Mouse (Mus musculus): Measurements from ENCODE around the gene Zbtb4. TPM values are rescaled to one million over a fixed set of nuclear protein-coding genes. Genes with fewer than 3 reads are reported as not detected.
"Not testable (repeated sequence)": the region's sequence is repeated elsewhere in the genome, so short reads cannot be mapped to it uniquely, and the experiment has no call there.

The Zbtb4 gene
- total and polyA plus RNA-seq, 2 experiments from 2014 or later, result 2.9 to 21.2 TPM

DNA sequence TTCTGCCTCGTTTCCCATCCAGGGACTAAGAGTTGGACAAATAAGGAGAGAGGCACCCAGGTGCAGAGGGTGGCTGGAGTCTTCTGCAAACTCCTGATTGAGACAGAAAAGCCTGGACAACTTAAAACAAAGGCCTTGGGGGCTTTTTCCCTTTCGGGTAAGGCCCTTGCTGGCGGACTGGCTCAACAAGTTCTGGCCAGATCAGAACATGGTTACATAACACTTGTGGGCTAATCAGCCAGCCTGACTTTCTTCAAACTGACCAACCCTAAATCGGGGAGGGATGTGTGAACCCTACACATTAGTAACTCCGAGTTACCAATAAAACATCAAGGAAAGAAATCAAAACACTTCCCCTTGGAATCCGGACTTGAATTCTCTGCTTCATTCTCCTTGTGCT is 44.9 kb upstream of the Zbtb4 start:
- Histone ChIP-seq H3K4me1 (ENCODE audit: control insufficient read depth, insufficient read depth) (no peaks in the 10 kb centered on the region), H3K9ac (replicated peaks; ENCODE audit: low read depth, low read length) (no peak overlapping the region), H3K27me3 (ENCODE audit: control insufficient read depth, insufficient read depth, low read length) (no peaks in the 10 kb centered on the region), H3K27ac (ENCODE audit: low read depth) (no peak overlapping the region), H3K4me2 (ENCODE audit: low read depth, low read length) (no peak overlapping the region), H3K36me3 (replicated peaks; ENCODE audit: control insufficient read depth, insufficient read depth, low read length) (no peaks in the 10 kb centered on the region), H3K4me3 (ENCODE audit: low read depth, low read length) (no peak overlapping the region), H3K9me3 (replicated peaks; ENCODE audit: control insufficient read depth, low read length) (no peaks in the 10 kb centered on the region)
- no peak for ATAC-seq (ENCODE audit: insufficient read depth, low read depth)
- WGBS, result 80% methylated on average over 6 of the region's 6 CpGs
- TF ChIP-seq CTCF (IDR thresholded peaks at IDR 0.05; ENCODE audit: low read depth), result no peak
- TF ChIP-seq EP300 (IDR thresholded peaks at IDR 0.05; ENCODE audit: low read depth), result no peak
- no peak for DNase-seq (ENCODE audit: low spot score)

DNA sequence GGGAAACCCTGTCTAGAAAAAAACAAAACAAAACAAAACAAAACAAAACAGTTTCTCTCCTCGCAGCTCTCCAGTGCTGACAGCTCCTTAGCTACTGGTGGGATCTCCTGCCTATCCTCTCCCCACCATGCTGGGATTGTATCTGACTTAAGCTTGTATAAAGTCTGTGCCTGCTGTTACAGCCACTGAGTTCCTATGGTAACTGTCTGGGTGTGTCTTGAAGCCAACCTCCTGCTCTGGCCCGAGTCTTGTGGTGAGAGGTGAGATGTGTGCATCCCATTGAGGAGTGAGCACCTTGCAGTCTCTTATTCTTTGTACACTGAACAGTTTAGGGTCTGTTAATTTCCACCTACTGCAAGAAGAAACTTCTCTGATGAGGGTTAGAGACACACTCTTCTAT is 42.6 kb upstream of the Zbtb4 start:
- Histone ChIP-seq H3K9me3 (replicated peaks; ENCODE audit: control insufficient read depth, low read length) (no peaks in the 10 kb centered on the region), H3K36me3 (replicated peaks; ENCODE audit: control insufficient read depth, insufficient read depth, low read length) (no peaks in the 10 kb centered on the region), H3K9ac (replicated peaks; ENCODE audit: low read depth, low read length) (no peak overlapping the region), H3K27me3 (ENCODE audit: control insufficient read depth, insufficient read depth, low read length) (no peaks in the 10 kb centered on the region), H3K4me2 (ENCODE audit: low read depth, low read length) (no peak overlapping the region), H3K4me3 (ENCODE audit: low read depth, low read length) (no peak overlapping the region), H3K27ac (ENCODE audit: low read depth) (no peak overlapping the region), H3K4me1 (ENCODE audit: control insufficient read depth, insufficient read depth) (no peaks in the 10 kb centered on the region)
- ATAC-seq (ENCODE audit: insufficient read depth, low read depth) (no peak), DNase-seq (ENCODE audit: low spot score) (no peak)
- TF ChIP-seq EP300 (IDR thresholded peaks at IDR 0.05; ENCODE audit: low read depth) (no peak), CTCF (IDR thresholded peaks at IDR 0.05; ENCODE audit: low read depth) (no peak)
- WGBS, result 25% methylated on average over 2 of the region's 2 CpGs

DNA sequence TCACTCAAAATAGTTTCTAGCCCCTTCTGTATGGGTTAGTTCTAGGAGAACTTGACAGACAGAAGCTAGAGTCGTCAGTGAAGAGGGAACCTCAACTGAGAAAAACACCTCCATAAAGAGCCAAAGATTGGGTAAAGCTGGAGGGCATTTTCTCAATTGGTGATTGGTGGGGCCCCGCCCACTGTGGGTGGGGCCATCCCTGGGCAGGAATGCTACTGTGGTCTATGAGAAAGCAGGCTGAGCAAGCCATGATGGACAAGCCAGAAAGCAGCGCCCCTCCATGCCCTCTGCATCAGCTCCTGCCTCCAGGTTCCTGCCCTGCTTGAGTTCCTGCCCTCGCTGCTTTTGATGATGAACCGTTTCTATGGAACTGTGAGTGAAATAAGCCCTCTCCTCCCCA is 39.8 kb upstream of the Zbtb4 start:
- Histone ChIP-seq H3K9ac (replicated peaks; ENCODE audit: low read depth, low read length) (no peak overlapping the region), H3K4me3 (ENCODE audit: low read depth, low read length) (no peak overlapping the region), H3K9me3 (replicated peaks; ENCODE audit: control insufficient read depth, low read length) (no peaks in the 10 kb centered on the region), H3K4me1 (ENCODE audit: control insufficient read depth, insufficient read depth) (no peaks in the 10 kb centered on the region), H3K27ac (ENCODE audit: low read depth) (no peak overlapping the region), H3K27me3 (ENCODE audit: control insufficient read depth, insufficient read depth, low read length) (no peaks in the 10 kb centered on the region), H3K36me3 (replicated peaks; ENCODE audit: control insufficient read depth, insufficient read depth, low read length) (no peaks in the 10 kb centered on the region), H3K4me2 (ENCODE audit: low read depth, low read length) (no peak overlapping the region)
- ATAC-seq (ENCODE audit: insufficient read depth, low read depth) (no peak), DNase-seq (ENCODE audit: low spot score) (no peak)
- 24% methylated on average over 5 of the region's 5 CpGs for WGBS
- TF ChIP-seq CTCF (IDR thresholded peaks at IDR 0.05; ENCODE audit: low read depth) (no peak), EP300 (IDR thresholded peaks at IDR 0.05; ENCODE audit: low read depth) (no peak)

DNA sequence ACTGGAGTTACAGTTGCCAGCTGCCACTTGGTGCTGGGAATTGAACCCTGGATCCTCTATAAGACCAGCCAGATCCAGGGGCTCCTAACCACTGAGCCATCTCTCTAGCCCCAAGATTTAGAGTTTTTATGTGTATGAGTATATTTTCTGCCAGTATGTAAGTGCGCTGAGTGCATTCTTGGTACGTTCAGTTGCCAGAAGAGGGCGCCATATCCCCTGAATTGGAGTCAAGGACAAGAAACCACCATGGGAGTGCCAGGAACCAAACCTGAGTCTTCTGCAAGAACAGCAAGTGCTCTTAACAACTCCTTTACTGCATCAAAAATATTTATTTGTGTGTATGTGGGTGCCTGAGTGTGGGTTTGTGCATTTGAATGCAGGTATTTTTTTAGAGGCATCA is 36.6 kb upstream of the Zbtb4 start:
- DNase-seq (ENCODE audit: low spot score), result peak; percentile 10
- Histone ChIP-seq H3K4me1 (ENCODE audit: control insufficient read depth, insufficient read depth) (no peaks in the 10 kb centered on the region), H3K9ac (replicated peaks; ENCODE audit: low read depth, low read length) (no peak overlapping the region), H3K27ac (ENCODE audit: low read depth) (no peak overlapping the region), H3K4me3 (ENCODE audit: low read depth, low read length) (no peak overlapping the region), H3K27me3 (ENCODE audit: control insufficient read depth, insufficient read depth, low read length) (no peaks in the 10 kb centered on the region), H3K4me2 (ENCODE audit: low read depth, low read length) (no peak overlapping the region), H3K36me3 (replicated peaks; ENCODE audit: control insufficient read depth, insufficient read depth, low read length) (peaks cover 3% of the 10 kb centered on the region), H3K9me3 (replicated peaks; ENCODE audit: control insufficient read depth, low read length) (no peaks in the 10 kb centered on the region)
- TF ChIP-seq CTCF (IDR thresholded peaks at IDR 0.05; ENCODE audit: low read depth) (peak; percentile 37), EP300 (IDR thresholded peaks at IDR 0.05; ENCODE audit: low read depth) (no peak)
- 32% methylated on average over 3 of the region's 3 CpGs for WGBS
- ATAC-seq (ENCODE audit: insufficient read depth, low read depth), result no peak

DNA sequence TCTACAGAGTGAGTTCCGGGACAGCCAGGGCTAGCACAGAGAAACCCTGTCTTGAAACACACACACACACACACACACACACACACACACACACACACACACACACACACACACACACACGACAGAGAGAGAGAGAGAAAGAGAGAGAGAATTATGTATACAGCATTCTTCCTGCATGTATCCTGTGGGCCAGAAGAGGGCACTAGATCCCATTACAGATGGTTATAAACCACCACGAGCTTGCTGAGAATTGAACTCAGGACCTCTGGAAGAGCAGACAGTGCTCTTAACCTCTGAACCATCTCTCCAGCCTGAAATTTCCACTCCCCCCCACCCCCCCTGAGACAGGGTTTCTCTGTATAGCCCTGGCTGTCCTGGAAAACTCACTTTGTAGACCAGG is 34.3 kb upstream of the Zbtb4 start:
- not testable (repeated sequence) for H3K9ac ChIP-seq (replicated peaks; ENCODE audit: low read depth, low read length); H3K9me3 ChIP-seq (replicated peaks; ENCODE audit: control insufficient read depth, low read length); H3K27ac ChIP-seq (ENCODE audit: low read depth); H3K4me2 ChIP-seq (ENCODE audit: low read depth, low read length); H3K4me1 ChIP-seq (ENCODE audit: control insufficient read depth, insufficient read depth); H3K4me3 ChIP-seq (ENCODE audit: low read depth, low read length); H3K27me3 ChIP-seq (ENCODE audit: control insufficient read depth, insufficient read depth, low read length); ATAC-seq (ENCODE audit: insufficient read depth, low read depth); DNase-seq (ENCODE audit: low spot score)
- WGBS, result 79% methylated on average over 2 of the region's 3 CpGs
- peak; percentile 22; the same call in 1 of the 2 replicates for TF ChIP-seq CTCF (IDR thresholded peaks at IDR 0.05; ENCODE audit: low read depth)
- H3K36me3 ChIP-seq (replicated peaks; ENCODE audit: control insufficient read depth, insufficient read depth, low read length), result peaks cover 26% of the 10 kb centered on the region

DNA sequence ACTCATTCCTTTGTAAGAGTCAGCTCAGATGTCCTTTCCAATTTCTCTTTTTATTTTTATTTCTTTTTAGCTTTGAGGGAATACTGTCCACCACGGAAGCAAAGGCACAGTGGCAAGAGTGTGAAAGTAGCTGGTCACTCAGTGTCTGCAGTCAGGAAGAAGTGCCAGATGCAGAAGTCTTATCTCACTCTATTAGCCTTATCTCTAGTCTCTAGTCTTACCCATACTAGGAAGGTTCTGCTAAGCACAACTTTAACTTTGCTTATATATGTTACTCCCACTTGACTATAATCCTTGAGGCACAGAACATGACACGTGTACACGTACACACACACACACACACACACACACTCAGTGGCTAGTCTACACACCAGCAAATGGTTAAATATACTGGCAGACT is 14.1 kb upstream of the Zbtb4 start:
- TF ChIP-seq CTCF (IDR thresholded peaks at IDR 0.05; ENCODE audit: low read depth) (no peak), EP300 (IDR thresholded peaks at IDR 0.05; ENCODE audit: low read depth) (no peak)
- WGBS, result 24% methylated on average over 3 of the region's 3 CpGs
- Histone ChIP-seq H3K36me3 (replicated peaks; ENCODE audit: control insufficient read depth, insufficient read depth, low read length) (peaks cover 15% of the 10 kb centered on the region), H3K4me2 (ENCODE audit: low read depth, low read length) (no peak overlapping the region), H3K4me3 (ENCODE audit: low read depth, low read length) (no peak overlapping the region), H3K4me1 (ENCODE audit: control insufficient read depth, insufficient read depth) (peaks cover 23% of the 10 kb centered on the region), H3K9ac (replicated peaks; ENCODE audit: low read depth, low read length) (peak overlapping the region; percentile 25; the same call in 1 of the 2 replicates), H3K27me3 (ENCODE audit: control insufficient read depth, insufficient read depth, low read length) (no peaks in the 10 kb centered on the region), H3K27ac (ENCODE audit: low read depth) (0 out of 2 replicates have a peak overlapping the region, but pooled peaks have one; percentile 15), H3K9me3 (replicated peaks; ENCODE audit: control insufficient read depth, low read length) (no peaks in the 10 kb centered on the region)
- DNase-seq (ENCODE audit: low spot score) (no peak), ATAC-seq (ENCODE audit: insufficient read depth, low read depth) (no peak)

Data from heart, postnatal 0 days (tissue).